Mouse (Mus musculus): ENCODE data around the gene Nup98.
A peak's percentile ranks its signal among the peaks of the same experiment; 100 is the strongest.

The Nup98 gene

GRCm38 (mm10) chr7:102132395-102132794, 77.6 kb downstream of the Nup98 start:
- DNase-seq (ENCODE audit: low read depth in 2 of 2, low spot score in 2 of 2) = no peak

DNA sequence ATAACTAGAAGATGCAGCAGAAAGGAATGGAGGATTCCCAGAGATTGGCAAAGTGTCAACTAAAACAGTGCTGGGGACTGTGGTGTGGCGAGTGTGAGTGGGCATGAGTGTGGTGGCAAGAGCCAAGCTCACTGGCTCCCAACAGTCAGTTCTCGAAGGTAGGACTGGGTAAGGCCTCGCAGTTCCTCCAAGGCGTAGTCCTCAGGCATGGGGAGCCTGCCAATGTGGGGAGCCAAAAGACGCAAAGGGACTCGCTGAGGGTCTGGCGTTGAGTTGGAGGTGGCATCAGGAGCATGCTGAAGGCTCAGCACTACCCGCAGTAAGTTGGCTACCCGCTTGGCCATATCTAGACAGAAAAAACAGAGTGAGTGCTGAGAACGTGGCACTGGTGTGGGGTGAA, 89.7 kb downstream of the Nup98 start:
- no peak for DNase-seq (ENCODE audit: low read depth in 2 of 2, low spot score in 2 of 2)

- DNase-seq (ENCODE audit: low read depth in 2 of 2, low spot score in 2 of 2) = no peak
Observed at GRCm38 (mm10) chr7:102117382-102117781, 92.6 kb downstream of the Nup98 start.

GRCm38 (mm10) chr7:102116579-102117331, 93.2 kb downstream of the Nup98 start, which contains the start of gene Chrna10:
Chrna10 (minus strand) TSS chr7:102116828.
- DNase-seq (ENCODE audit: low read depth in 2 of 2, low spot score in 2 of 2) = no peak

GRCm38 (mm10) chr7:102113151-102113729, 96.7 kb downstream of the Nup98 start:
- no peak for DNase-seq (ENCODE audit: low read depth in 2 of 2, low spot score in 2 of 2)

- DNase-seq (ENCODE audit: low read depth in 2 of 2, low spot score in 2 of 2) = no peak
Observed at GRCm38 (mm10) chr7:102109746-102110145, 100.2 kb downstream of the Nup98 start.

DNA sequence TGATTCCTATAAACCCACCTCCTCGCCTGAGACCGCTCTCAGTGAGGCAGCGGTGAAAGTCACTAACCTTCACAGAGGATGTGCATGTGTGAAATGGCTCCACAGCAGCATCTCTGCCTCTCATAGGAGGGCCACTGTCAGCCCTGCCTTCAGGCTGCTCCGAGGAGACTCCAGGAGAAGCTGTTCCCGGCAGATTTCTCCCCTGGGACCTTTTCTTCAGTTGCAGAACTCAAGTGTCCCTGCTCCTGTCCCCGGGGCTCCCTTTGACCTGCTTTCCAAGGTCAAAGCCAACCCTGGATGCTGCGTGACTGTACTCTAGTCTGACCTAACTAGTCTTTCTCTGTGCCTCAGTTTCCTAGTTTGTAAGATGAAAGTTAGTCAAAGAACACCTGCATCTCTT, 100.8 kb downstream of the Nup98 start, which contains the start of gene Art5:
TSS of gene Art5 (minus strand) at position 319 of the 400 bp plus-strand sequence.
- DNase-seq (ENCODE audit: low read depth in 2 of 2, low spot score in 2 of 2) = no peak

DNA sequence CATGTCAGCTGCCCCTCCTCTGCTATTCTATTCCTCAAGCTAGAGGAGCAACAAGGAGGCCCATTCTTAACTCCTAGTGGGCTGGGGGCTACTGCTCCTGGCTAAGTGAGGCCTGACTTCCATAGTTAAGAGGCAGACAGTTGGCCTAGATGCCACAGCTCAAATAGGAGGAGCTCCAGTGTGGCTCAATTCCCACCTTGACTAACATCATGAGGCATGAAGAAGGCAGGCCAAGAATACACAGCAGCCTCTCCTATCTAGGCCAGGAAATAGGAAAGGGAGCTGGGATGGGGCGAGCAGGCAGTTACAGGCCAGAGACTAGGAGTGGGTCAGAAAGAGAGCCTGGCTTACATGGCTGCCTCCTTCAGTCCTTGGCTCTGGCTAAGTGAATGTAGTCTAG, 101.8 kb downstream of the Nup98 start:
- DNase-seq (ENCODE audit: low read depth in 2 of 2, low spot score in 2 of 2) = no peak

GRCm38 (mm10) chr7:102106700-102107141, 103.3 kb downstream of the Nup98 start:
- DNase-seq (ENCODE audit: low read depth in 2 of 2, low spot score in 2 of 2) = peak in 1 of 2 experiments; percentile 12

DNA sequence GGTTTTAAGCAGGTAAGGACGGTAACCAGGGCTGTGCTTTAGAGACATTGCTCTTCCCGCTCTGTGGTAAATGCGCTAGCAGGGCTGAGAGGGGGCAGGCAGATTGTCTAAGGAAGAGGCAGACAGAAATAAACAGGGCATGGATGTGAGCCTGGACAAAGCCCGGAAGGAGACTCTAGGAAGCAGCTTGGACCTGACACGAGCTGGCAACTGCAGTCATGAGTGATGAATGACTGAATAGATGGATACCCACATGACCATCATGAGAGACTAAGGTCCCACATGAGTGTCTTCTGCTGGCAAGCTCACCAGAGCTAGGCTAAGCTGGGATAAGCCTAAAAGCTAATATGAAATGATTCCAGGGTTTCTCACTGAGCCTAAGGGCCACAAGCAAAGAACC, 105.8 kb downstream of the Nup98 start:
- DNase-seq (ENCODE audit: low read depth in 2 of 2, low spot score in 2 of 2) = no peak

GRCm38 (mm10) chr7:102103555-102103954, 106.4 kb downstream of the Nup98 start:
- DNase-seq (ENCODE audit: low read depth in 2 of 2, low spot score in 2 of 2) = no peak

GRCm38 (mm10) chr7:102102696-102103095, 107.3 kb downstream of the Nup98 start:
- no peak for DNase-seq (ENCODE audit: low read depth in 2 of 2, low spot score in 2 of 2)

GRCm38 (mm10) chr7:102102241-102102640, 107.7 kb downstream of the Nup98 start:
- no peak for DNase-seq (ENCODE audit: low read depth in 2 of 2, low spot score in 2 of 2)

DNA sequence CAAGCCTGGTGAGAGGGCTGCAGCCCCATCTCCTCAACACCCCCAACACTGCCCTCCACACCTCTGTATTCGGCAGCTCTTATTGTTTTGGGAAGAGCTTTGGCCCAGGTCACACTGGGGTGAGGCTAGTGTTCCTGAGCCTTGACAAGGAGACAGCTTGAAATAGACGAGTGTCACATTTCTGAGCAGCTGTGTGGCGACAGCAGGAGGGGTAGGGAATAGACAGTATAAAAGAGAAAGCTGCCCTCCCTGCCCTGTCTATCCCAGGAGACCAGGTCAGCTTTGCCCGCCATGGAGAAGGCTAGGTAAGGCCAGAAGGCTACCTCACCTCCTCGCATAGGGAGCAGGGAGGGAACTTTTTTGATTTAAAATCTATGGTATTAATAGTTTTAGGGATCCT, 108.5 kb downstream of the Nup98 start, which contains the start of gene Art1:
TSS of gene Art1 (plus strand) at position 257 of the 400 bp plus-strand sequence.
- no peak for DNase-seq (ENCODE audit: low read depth in 2 of 2, low spot score in 2 of 2)

DNA sequence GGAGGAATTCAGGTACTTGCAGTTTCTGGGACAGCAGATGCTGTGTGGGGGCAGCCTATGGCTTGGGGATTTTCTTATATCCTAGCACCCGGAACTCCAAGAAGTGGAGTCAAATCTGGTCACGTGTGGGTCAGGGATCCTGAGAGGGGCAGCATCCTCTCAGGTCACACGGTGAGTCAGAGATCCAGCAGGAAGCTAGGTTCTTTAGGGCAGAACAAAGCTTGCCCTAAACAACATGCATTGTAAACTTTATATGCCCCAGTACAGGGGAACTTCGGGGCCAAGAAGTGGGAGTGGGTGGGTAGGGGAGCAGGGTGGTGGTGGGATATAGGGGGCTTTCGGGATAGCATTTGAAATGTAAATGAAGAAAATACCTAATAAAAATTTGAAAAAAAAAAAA, 109.1 kb downstream of the Nup98 start:
- no peak for DNase-seq (ENCODE audit: low read depth in 2 of 2, low spot score in 2 of 2)

DNA sequence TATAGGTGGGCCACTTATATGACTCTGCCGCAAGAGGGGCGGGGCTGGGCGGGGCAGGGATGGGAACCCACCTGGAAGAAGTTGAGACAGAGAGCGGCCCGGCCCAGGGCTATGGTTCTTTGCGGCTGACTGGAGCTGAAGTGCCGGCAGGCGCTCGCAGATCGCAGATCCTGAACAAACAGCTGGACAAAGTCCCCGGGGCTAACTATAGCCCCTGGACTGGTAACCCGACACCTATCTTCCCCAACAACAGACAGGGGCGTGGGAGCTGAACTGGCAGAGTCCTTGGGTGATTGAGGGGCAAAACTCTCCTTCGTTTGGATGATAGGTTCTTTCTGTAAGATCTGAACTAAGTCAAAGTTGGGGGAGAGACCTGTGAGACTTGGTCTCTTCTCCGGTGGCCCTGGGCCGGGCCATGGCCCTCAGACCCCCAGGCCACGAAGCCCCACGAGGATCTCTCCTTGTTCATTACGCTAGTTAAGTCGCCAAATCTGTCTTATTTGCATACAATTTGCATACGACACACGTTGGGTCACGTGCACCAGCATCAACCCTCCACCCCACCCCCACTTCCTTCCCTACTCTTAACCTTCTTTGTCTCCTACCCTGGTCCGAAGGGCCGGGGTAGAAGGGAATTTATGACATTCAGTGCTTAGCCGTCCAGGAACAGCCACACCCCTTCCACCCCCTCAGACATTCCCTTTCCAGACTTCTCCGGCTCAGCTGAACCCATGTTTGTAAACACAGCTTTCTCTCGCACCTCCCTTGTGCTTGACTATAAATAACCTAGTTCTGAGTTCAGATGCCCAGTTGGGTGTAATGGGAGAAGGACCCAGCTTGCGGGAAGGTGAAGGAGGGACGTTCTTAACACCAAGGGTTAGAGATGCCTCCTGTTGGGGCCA, 110.0 kb downstream of the Nup98 start:
- DNase-seq (ENCODE audit: low read depth in 2 of 2, low spot score in 2 of 2) = no peak

DNA sequence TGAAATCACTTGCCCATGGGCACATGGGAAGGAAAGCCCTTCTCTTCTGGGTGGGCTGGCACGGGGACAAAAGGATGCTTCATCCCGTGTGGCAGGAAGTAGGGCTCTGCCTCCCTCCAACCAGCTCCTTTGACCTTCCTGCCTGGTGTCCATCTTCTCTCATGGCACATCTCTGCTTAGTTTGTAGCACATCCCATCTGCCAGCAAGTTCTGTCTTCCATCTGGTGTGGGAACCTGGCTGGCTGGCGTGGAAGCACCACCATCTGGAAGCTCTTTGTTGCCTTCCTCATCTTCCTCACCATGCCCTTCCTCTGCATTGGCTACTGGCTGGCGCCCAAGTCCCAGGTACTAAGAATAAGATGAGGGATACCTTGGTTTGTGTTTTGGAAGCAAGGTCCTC, 122.6 kb downstream of the Nup98 start:
- DNase-seq (ENCODE audit: low read depth in 2 of 2, low spot score in 2 of 2) = no peak

DNA sequence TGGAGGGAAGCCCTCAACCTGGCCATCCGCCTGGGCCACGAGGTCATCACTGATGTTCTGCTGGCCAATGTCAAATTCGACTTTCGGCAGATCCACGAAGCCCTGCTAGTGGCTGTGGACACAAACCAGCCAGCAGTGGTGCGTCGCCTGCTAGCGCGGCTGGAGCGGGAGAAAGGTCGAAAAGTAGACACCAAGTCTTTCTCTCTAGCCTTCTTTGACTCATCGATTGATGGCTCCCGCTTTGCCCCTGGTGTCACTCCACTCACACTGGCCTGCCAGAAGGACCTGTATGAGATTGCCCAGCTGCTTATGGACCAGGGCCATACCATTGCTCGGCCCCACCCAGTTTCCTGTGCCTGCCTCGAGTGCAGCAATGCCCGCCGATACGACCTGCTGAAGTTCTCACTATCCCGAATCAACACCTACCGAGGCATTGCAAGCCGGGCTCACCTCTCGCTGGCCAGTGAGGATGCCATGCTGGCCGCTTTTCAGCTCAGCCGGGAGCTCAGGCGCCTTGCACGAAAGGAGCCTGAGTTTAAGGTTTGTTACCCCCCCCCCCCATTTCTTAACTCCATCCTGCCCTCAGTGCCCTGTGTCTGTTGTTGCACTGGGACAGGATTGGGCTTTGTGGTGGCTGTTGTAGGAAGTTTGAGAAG, 125.8 kb downstream of the Nup98 start:
- no peak for DNase-seq (ENCODE audit: low read depth in 2 of 2, low spot score in 2 of 2)

- DNase-seq (ENCODE audit: low read depth in 2 of 2, low spot score in 2 of 2) = no peak
Observed at GRCm38 (mm10) chr7:102082816-102083215, 127.2 kb downstream of the Nup98 start, which contains the start of gene Trpc2. Trpc2 (plus strand) TSS chr7:102083116.

DNA sequence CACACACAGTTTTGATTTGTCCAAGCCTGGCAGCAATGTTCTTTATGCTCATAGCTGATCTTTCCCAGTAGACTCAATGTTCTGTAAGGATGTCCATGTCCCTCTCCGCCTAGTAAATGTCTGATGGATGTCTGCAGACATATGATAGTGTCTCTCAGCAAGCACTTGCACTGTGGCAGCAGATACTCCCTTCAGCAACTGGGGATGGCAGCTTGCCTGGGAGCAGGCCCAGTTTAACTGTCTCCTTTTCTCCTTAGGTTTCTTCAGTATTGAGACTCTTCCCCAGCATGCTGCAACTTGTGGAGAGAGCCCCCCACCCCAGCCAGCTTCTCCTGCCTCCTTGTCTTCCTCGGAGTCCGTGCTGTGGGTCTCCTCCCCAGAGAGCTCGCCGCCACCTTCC, 128.2 kb downstream of the Nup98 start:
- DNase-seq (ENCODE audit: low read depth in 2 of 2, low spot score in 2 of 2) = no peak

DNA sequence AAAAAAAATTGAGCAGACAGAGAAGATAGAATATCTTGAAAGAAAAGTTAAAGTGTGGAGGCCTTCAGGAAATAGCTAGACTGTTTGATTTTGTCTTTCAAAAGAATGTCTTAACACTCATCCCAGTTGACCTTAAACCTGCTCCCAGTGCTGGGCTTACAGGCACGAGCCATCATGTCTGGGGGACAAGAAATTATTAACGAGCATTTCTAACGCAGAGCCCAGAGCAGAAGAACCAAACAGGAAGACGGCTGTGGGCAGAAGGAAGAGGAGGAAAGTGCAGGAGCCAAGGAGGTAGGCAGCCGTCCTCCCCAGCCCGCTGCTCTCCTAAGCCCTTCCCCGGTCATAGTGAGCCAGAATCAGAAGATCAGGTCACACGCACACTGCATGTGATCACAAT, 129.7 kb downstream of the Nup98 start:
- no peak for DNase-seq (ENCODE audit: low read depth in 2 of 2, low spot score in 2 of 2)

Measured in CD8-positive naive resting alpha-beta T cell, adult 2 months (primary cell).